ENCODE assay signal across 10 mouse cellular contexts in the genomic region with DNA sequence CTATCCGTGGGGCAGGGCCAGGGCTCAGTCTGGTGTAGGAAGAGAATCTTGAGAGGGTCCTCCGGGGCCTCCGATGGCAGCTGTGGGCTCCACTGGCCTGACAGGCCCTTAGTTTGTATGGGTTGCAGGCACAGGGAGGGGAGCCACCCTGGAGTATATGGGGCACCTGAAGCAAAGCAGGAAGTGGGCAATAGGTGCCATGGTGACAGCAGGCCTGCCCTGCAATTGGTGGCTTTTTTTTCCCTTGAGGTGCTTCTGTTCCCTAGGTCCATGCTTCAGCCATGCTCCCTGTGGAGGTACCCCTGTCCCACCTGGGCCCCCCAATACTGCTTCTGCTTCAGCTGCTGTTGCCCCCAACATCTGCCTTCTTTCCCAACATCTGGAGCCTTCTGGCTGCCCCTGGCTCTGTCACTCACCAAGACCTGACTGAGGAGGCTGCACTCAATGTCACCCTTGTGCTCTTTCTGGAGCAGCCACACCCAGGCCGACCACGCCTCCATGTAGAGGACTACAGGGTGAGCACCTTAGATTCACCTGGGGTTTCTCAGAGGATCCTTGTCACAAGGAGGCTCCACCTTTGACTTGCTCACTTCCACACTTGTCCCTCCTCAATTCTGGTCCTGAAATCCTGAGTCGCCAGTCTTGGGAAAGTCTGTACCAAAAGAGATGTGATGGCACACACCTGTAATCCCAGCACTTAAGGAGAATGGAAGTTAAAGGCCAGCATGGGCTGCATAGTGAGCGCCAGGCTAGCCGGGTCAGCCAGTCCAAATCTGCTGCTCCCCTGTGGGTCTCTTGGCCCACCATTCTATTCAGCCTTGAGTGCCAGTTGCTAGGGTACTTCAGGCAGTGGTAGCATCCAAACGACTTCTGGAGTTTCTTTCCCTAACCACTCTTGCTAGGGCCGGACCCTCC. TPM values are rescaled to one million over a fixed set of nuclear protein-coding genes. Genes with fewer than 3 reads are reported as not detected.
A peak's percentile ranks its signal among the peaks of the same experiment; 100 is the strongest.
DNase-seq lines count a peak whose midpoint lies in the region; ATAC-seq and TF ChIP-seq lines count a peak whose summit lies in the region.
"Had no signal": no experiment of that assay in that cellular context is flagged by ENCODE, and none has a peak within 500 bp of the region (broad histone marks: within the 10 kb centered on the region; RNA-seq: fewer than 3 reads in every experiment).

No protein-coding gene starts in this region.

- 0 out of 2 replicates have a peak overlapping the region, but pooled peaks have one; percentile 11 for H3K4me2 ChIP-seq in heart, postnatal 0 days (ENCODE audit: low read depth, low read length)
- H3K4me2 ChIP-seq in stomach, postnatal 0 days (replicated peaks; ENCODE audit: low read depth) = no peak overlapping the region
- H3K4me2 ChIP-seq: neural tube, embryonic 12.5 days had no signal

- peak; percentile 88 for DNase-seq in heart, adult 11 months
- DNase-seq in heart, adult 18-20 months = no peak
- DNase-seq in testis, postnatal 10 days (ENCODE audit: low spot score) = peak; percentile 42
- no peak for DNase-seq in testis, postnatal 14 days (ENCODE audit: low spot score)
- DNase-seq in heart, postnatal 0 days (ENCODE audit: low spot score) = no peak
- DNase-seq in stomach, postnatal 0 days (ENCODE audit: low spot score) = peak; percentile 53
- DNase-seq in adrenal gland, adult (ENCODE audit: inconsistent age in 2 of 2, low spot score in 1 of 2) = no peak
- no peak for DNase-seq in urinary bladder, postnatal 36 days (ENCODE audit: low spot score in 2 of 2)

- H3K9me3 ChIP-seq in heart, postnatal 0 days (replicated peaks; ENCODE audit: control insufficient read depth, low read length) = no peaks in the 10 kb centered on the region
- H3K9me3 ChIP-seq in stomach, postnatal 0 days (ENCODE audit: control insufficient read depth, low read length) = no peaks in the 10 kb centered on the region
- H3K9me3 ChIP-seq: neural tube, embryonic 12.5 days had no signal

- H3K9ac ChIP-seq in heart, postnatal 0 days (replicated peaks; ENCODE audit: low read depth, low read length) = no peak overlapping the region
- H3K9ac ChIP-seq in stomach, postnatal 0 days (ENCODE audit: low read length) = peak overlapping the region; percentile 4; the same call in 1 of the 2 replicates
- H3K9ac ChIP-seq: neural tube, embryonic 12.5 days had no signal

- no peak for ATAC-seq in heart, postnatal 0 days (ENCODE audit: insufficient read depth, low read depth)
- peak; percentile 13; the same call in 1 of the 2 replicates for ATAC-seq in stomach, postnatal 0 days (ENCODE audit: low FRiP score, low TSS enrichment)

- H3K27me3 ChIP-seq in heart, postnatal 0 days (ENCODE audit: control insufficient read depth, insufficient read depth, low read length) = no peaks in the 10 kb centered on the region
- no peaks in the 10 kb centered on the region for H3K27me3 ChIP-seq in stomach, postnatal 0 days (ENCODE audit: control insufficient read depth, insufficient read depth, low read length)
- H3K27me3 ChIP-seq: neural tube, embryonic 12.5 days had no signal

- H3K4me1 ChIP-seq in heart, postnatal 0 days (ENCODE audit: control insufficient read depth, insufficient read depth) = peaks cover 11% of the 10 kb centered on the region
- no peaks in the 10 kb centered on the region for H3K4me1 ChIP-seq in stomach, postnatal 0 days (replicated peaks; ENCODE audit: control insufficient read depth, insufficient read depth)

- H3K4me3 ChIP-seq in heart, postnatal 0 days (ENCODE audit: low read depth, low read length) = no peak overlapping the region
- no peak overlapping the region for H3K4me3 ChIP-seq in stomach, postnatal 0 days (ENCODE audit: low read depth, low read length)
- H3K4me3 ChIP-seq: neural tube, embryonic 12.5 days had no signal

- H3K27ac ChIP-seq in heart, postnatal 0 days (ENCODE audit: low read depth) = no peak overlapping the region
- peak overlapping the region; percentile 76 for H3K27ac ChIP-seq in stomach, postnatal 0 days (replicated peaks)
- H3K27ac ChIP-seq: neural tube, embryonic 12.5 days had no signal

- 68% methylated on average over 10 of the region's 10 CpGs for WGBS in heart, postnatal 0 days
- 71% methylated on average over 10 of the region's 10 CpGs for WGBS in stomach, postnatal 0 days

- peaks cover 36% of the 10 kb centered on the region for H3K36me3 ChIP-seq in heart, postnatal 0 days (replicated peaks; ENCODE audit: control insufficient read depth, insufficient read depth, low read length)
- peaks cover 28% of the 10 kb centered on the region for H3K36me3 ChIP-seq in stomach, postnatal 0 days (ENCODE audit: control insufficient read depth, insufficient read depth, low read length)

- no peak for TF ChIP-seq EP300 in heart, postnatal 0 days (IDR thresholded peaks at IDR 0.05; ENCODE audit: low read depth)
- TF ChIP-seq EP300 in stomach, postnatal 0 days (optimal IDR thresholded peaks at IDR 0.05) = no peak

- TF ChIP-seq CTCF in heart, postnatal 0 days (IDR thresholded peaks at IDR 0.05; ENCODE audit: low read depth) = no peak
- no peak for TF ChIP-seq CTCF in stomach, postnatal 0 days (IDR thresholded peaks at IDR 0.05; ENCODE audit: low read depth)

RNA-seq across cellular contexts. Expression of gene Vwa7, which starts 0.7 kb away (rescaled TPM):
- 10 to 100 TPM; 13.1 to 14.1 TPM for total RNA-seq in heart, adult 18-20 months (2021)
- total RNA-seq in heart, postnatal 0 days (2014; rRNA removed; ENCODE audit: low replicate concordance) = 0.77 and 0.92 TPM in 2 replicates
- polyA plus RNA-seq in heart, postnatal 0 days (2015; fragmentation: Nextera tagmentation; extraction: Ambion mirVana) = 0.43 and 0.63 TPM in 2 replicates
- polyA plus RNA-seq in stomach, postnatal 0 days (2015; fragmentation: Nextera tagmentation; extraction: Ambion mirVana) = 0.28 and 0.36 TPM in 2 replicates

RNA-seq across cellular contexts. Expression of gene Sapcd1, which starts 10.8 kb away (rescaled TPM):
- not detected for total RNA-seq in heart, adult 18-20 months (2021)
- total RNA-seq in heart, postnatal 0 days (2014; rRNA removed; ENCODE audit: low replicate concordance) = 2.1 and 9.6 TPM in 2 replicates
- 0.77 and 1.2 TPM in 2 replicates for polyA plus RNA-seq in heart, postnatal 0 days (2015; fragmentation: Nextera tagmentation; extraction: Ambion mirVana)
- 8.0 and 8.2 TPM in 2 replicates for polyA plus RNA-seq in stomach, postnatal 0 days (2015; fragmentation: Nextera tagmentation; extraction: Ambion mirVana)
- total RNA-seq: hematopoietic stem cell, adult 5-6 weeks had no signal

RNA-seq across cellular contexts. Expression of gene Vars, which starts 16.3 kb away (rescaled TPM):
- total RNA-seq in heart, adult 18-20 months (2021) = 10 to 100 TPM; 32.4 to 35.1 TPM
- 61.5 and 92.0 TPM in 2 replicates for total RNA-seq in heart, postnatal 0 days (2014; rRNA removed; ENCODE audit: low replicate concordance)
- polyA plus RNA-seq in heart, postnatal 0 days (2015; fragmentation: Nextera tagmentation; extraction: Ambion mirVana) = 20.4 and 21.7 TPM in 2 replicates
- polyA plus RNA-seq in stomach, postnatal 0 days (2015; fragmentation: Nextera tagmentation; extraction: Ambion mirVana) = 35.5 and 40.2 TPM in 2 replicates

RNA-seq across cellular contexts. Expression of gene Msh5, which starts 29.5 kb away (rescaled TPM):
- not detected for total RNA-seq in heart, adult 18-20 months (2021)
- 1.2 and 5.0 TPM in 2 replicates for total RNA-seq in heart, postnatal 0 days (2014; rRNA removed; ENCODE audit: low replicate concordance)
- polyA plus RNA-seq in heart, postnatal 0 days (2015; fragmentation: Nextera tagmentation; extraction: Ambion mirVana) = 1.4 and 1.7 TPM in 2 replicates
- 1.9 and 2.7 TPM in 2 replicates for polyA plus RNA-seq in stomach, postnatal 0 days (2015; fragmentation: Nextera tagmentation; extraction: Ambion mirVana)

RNA-seq across cellular contexts. Expression of gene Clic1, which starts 32.7 kb away (rescaled TPM):
- 10 to 100 TPM; 30.4 to 32.4 TPM for total RNA-seq in heart, adult 18-20 months (2021)
- total RNA-seq in heart, postnatal 0 days (2014; rRNA removed; ENCODE audit: low replicate concordance) = 194 and 223 TPM in 2 replicates
- polyA plus RNA-seq in heart, postnatal 0 days (2015; fragmentation: Nextera tagmentation; extraction: Ambion mirVana) = 203 and 205 TPM in 2 replicates
- polyA plus RNA-seq in stomach, postnatal 0 days (2015; fragmentation: Nextera tagmentation; extraction: Ambion mirVana) = 344 and 360 TPM in 2 replicates

Comparison
In these comparisons a context has a peak if more than half of its experiments do, and no peak if none do; other contexts are left out.
1. DNase-seq: peak in heart, adult 11 months (single experiment), testis, postnatal 10 days (single experiment) and stomach, postnatal 0 days (single experiment); none in heart, adult 18-20 months (0 of 2), testis, postnatal 14 days (single experiment), heart, postnatal 0 days (single experiment), adrenal gland, adult (0 of 2) and urinary bladder, postnatal 36 days (0 of 2).